Mouse (Mus musculus): ENCODE data around the gene Zfp36l1. TPM values are rescaled to one million over a fixed set of nuclear protein-coding genes. Genes with fewer than 3 reads are reported as not detected.
"Not testable (repeated sequence)": the region's sequence is repeated elsewhere in the genome, so short reads cannot be mapped to it uniquely, and the experiment has no call there.

The Zfp36l1 gene
- polyA plus RNA-seq, 1 experiment from 2014 or later, result 79.7 TPM

GRCm38 (mm10) chr12:80114031-80114891, 1.4 kb upstream of the Zfp36l1 start:
- WGBS, result under 1% methylated on average over 51 of the region's 51 CpGs
- H3K36me3 ChIP-seq (ENCODE audit: control insufficient read depth, insufficient read depth, low read length), result no peaks in the 10 kb centered on the region; the same call in none of the 2 replicates
- peak overlapping the region; percentile 91 for H3K9ac ChIP-seq (ENCODE audit: low read depth, low read length)
- H3K4me3 ChIP-seq (ENCODE audit: low read length), result peak overlapping the region; percentile 90
- H3K4me1 ChIP-seq (ENCODE audit: control insufficient read depth, insufficient read depth, low read length), result peaks cover 12% of the 10 kb centered on the region
- H3K4me2 ChIP-seq (ENCODE audit: low read depth, low read length), result peak overlapping the region; percentile 92
- peak overlapping the region; percentile 100 for H3K27ac ChIP-seq (ENCODE audit: low read length)
- ATAC-seq, result peak; percentile 17
- no peaks in the 10 kb centered on the region for H3K27me3 ChIP-seq (replicated peaks; ENCODE audit: control insufficient read depth, insufficient read depth, low read length)
- no peaks in the 10 kb centered on the region for H3K9me3 ChIP-seq (ENCODE audit: control insufficient read depth, low read length)

- peak; percentile 21; the same call in 1 of the 2 replicates for ATAC-seq
- Histone ChIP-seq H3K27me3 (replicated peaks; ENCODE audit: control insufficient read depth, insufficient read depth, low read length) (no peaks in the 10 kb centered on the region), H3K4me2 (ENCODE audit: low read depth, low read length) (peak overlapping the region; percentile 92), H3K9me3 (ENCODE audit: control insufficient read depth, low read length) (no peaks in the 10 kb centered on the region), H3K27ac (ENCODE audit: low read length) (peak overlapping the region; percentile 100), H3K36me3 (ENCODE audit: control insufficient read depth, insufficient read depth, low read length) (no peaks in the 10 kb centered on the region; the same call in none of the 2 replicates), H3K4me1 (ENCODE audit: control insufficient read depth, insufficient read depth, low read length) (peaks cover 6% of the 10 kb centered on the region), H3K9ac (ENCODE audit: low read depth, low read length) (peak overlapping the region; percentile 91), H3K4me3 (ENCODE audit: low read length) (peak overlapping the region; percentile 90)
- WGBS, result under 1% methylated on average over 22 of the region's 22 CpGs
These were observed 791 bp upstream of the Zfp36l1 start for GRCm38 (mm10) chr12:80113586-80114021.

- Histone ChIP-seq H3K9me3 (ENCODE audit: control insufficient read depth, low read length) (no peaks in the 10 kb centered on the region), H3K4me3 (ENCODE audit: low read length) (peak overlapping the region; percentile 90), H3K4me1 (ENCODE audit: control insufficient read depth, insufficient read depth, low read length) (peaks cover 5% of the 10 kb centered on the region; the same call in 1 of the 2 replicates), H3K27me3 (replicated peaks; ENCODE audit: control insufficient read depth, insufficient read depth, low read length) (no peaks in the 10 kb centered on the region), H3K36me3 (ENCODE audit: control insufficient read depth, insufficient read depth, low read length) (no peaks in the 10 kb centered on the region; the same call in none of the 2 replicates), H3K9ac (ENCODE audit: low read depth, low read length) (peak overlapping the region; percentile 93), H3K27ac (ENCODE audit: low read length) (peak overlapping the region; percentile 92), H3K4me2 (ENCODE audit: low read depth, low read length) (peak overlapping the region; percentile 4)
- under 1% methylated on average over 26 of the region's 26 CpGs for WGBS
- ATAC-seq, result no peak
These were observed 647 bp downstream of the Zfp36l1 start for GRCm38 (mm10) chr12:80112071-80112660.

- H3K4me2 ChIP-seq (ENCODE audit: low read depth, low read length), result peak overlapping the region; percentile 85
- H3K36me3 ChIP-seq (ENCODE audit: control insufficient read depth, insufficient read depth, low read length), result no peaks in the 10 kb centered on the region; the same call in 1 of the 2 replicates
- under 1% methylated on average over 29 of the region's 29 CpGs for WGBS
These were observed 1.4 kb downstream of the Zfp36l1 start for GRCm38 (mm10) chr12:80111131-80112070.

GRCm38 (mm10) chr12:80110546-80110870, 2.3 kb downstream of the Zfp36l1 start:
- Histone ChIP-seq H3K4me1 (ENCODE audit: control insufficient read depth, insufficient read depth, low read length) (no peaks in the 10 kb centered on the region), H3K36me3 (ENCODE audit: control insufficient read depth, insufficient read depth, low read length) (no peaks in the 10 kb centered on the region; the same call in 1 of the 2 replicates), H3K9ac (ENCODE audit: low read depth, low read length) (peak overlapping the region; percentile 93), H3K27me3 (replicated peaks; ENCODE audit: control insufficient read depth, insufficient read depth, low read length) (no peaks in the 10 kb centered on the region), H3K4me3 (ENCODE audit: low read length) (peak overlapping the region; percentile 90), H3K27ac (ENCODE audit: low read length) (peak overlapping the region; percentile 92), H3K4me2 (ENCODE audit: low read depth, low read length) (peak overlapping the region; percentile 85), H3K9me3 (ENCODE audit: control insufficient read depth, low read length) (no peaks in the 10 kb centered on the region)
- ATAC-seq, result no peak
- WGBS, result 2% methylated on average over 9 of the region's 9 CpGs

More at GRCm38 (mm10) chr12:80111131-80112070, 1.4 kb downstream of the Zfp36l1 start:
- Histone ChIP-seq H3K27ac (ENCODE audit: low read length) (peak overlapping the region; percentile 92), H3K4me1 (ENCODE audit: control insufficient read depth, insufficient read depth, low read length) (peaks cover under 1% of the 10 kb centered on the region; the same call in 1 of the 2 replicates), H3K9ac (ENCODE audit: low read depth, low read length) (peak overlapping the region; percentile 93), H3K27me3 (replicated peaks; ENCODE audit: control insufficient read depth, insufficient read depth, low read length) (no peaks in the 10 kb centered on the region), H3K9me3 (ENCODE audit: control insufficient read depth, low read length) (no peaks in the 10 kb centered on the region), H3K4me3 (ENCODE audit: low read length) (peak overlapping the region; percentile 90)
- ATAC-seq, result no peak

GRCm38 (mm10) chr12:80109753-80110545, 2.9 kb downstream of the Zfp36l1 start:
- Histone ChIP-seq H3K4me3 (ENCODE audit: low read length) (peak overlapping the region; percentile 90), H3K9ac (ENCODE audit: low read depth, low read length) (peak overlapping the region; percentile 93), H3K27ac (ENCODE audit: low read length) (peak overlapping the region; percentile 92), H3K27me3 (replicated peaks; ENCODE audit: control insufficient read depth, insufficient read depth, low read length) (no peaks in the 10 kb centered on the region), H3K9me3 (ENCODE audit: control insufficient read depth, low read length) (no peaks in the 10 kb centered on the region), H3K4me2 (ENCODE audit: low read depth, low read length) (peak overlapping the region; percentile 85), H3K4me1 (ENCODE audit: control insufficient read depth, insufficient read depth, low read length) (no peaks in the 10 kb centered on the region), H3K36me3 (ENCODE audit: control insufficient read depth, insufficient read depth, low read length) (no peaks in the 10 kb centered on the region; the same call in 1 of the 2 replicates)
- no peak for ATAC-seq
- WGBS, result 3% methylated on average over 53 of the region's 53 CpGs

- H3K36me3 ChIP-seq (ENCODE audit: control insufficient read depth, insufficient read depth, low read length); H3K9me3 ChIP-seq (ENCODE audit: control insufficient read depth, low read length); H3K27me3 ChIP-seq (replicated peaks; ENCODE audit: control insufficient read depth, insufficient read depth, low read length); H3K4me1 ChIP-seq (ENCODE audit: control insufficient read depth, insufficient read depth, low read length): not testable (repeated sequence)
- peak overlapping the region; percentile 93 for H3K9ac ChIP-seq (ENCODE audit: low read depth, low read length)
- 5% methylated on average over 11 of the region's 11 CpGs for WGBS
- peak overlapping the region; percentile 85 for H3K4me2 ChIP-seq (ENCODE audit: low read depth, low read length)
- H3K27ac ChIP-seq (ENCODE audit: low read length), result peak overlapping the region; percentile 92
- H3K4me3 ChIP-seq (ENCODE audit: low read length), result peak overlapping the region; percentile 90
- ATAC-seq, result peak; percentile 7; the same call in 1 of the 2 replicates
These were observed 3.7 kb downstream of the Zfp36l1 start for GRCm38 (mm10) chr12:80108896-80109668.
